Mouse (Mus musculus) c-Kit-negative CD71-positive TER-119-positive erythroid progenitor cells, embryonic 14.5 days (primary cell): ENCODE results near the gene Prkar1b.

Experiments
- DNase-seq: peaks from one replicate; pipeline ENCODE4 v3.0.0-alpha.2; 2013; ENCODE audit warnings: low read depth, low spot score

Gene Prkar1b

GRCm38 (mm10) chr5:139007141-139007775 lies 142.5 kb downstream of the Prkar1b start:
- no peak for DNase-seq

GRCm38 (mm10) chr5:139004588-139004987 lies 145.2 kb downstream of the Prkar1b start:
- no peak for DNase-seq

GRCm38 (mm10) chr5:138999716-139000115 lies 150.1 kb downstream of the Prkar1b start:
- DNase-seq: no peak

- no peak for DNase-seq
Observed at GRCm38 (mm10) chr5:138997936-138998580, 151.7 kb downstream of the Prkar1b start.

- no peak for DNase-seq
Observed at GRCm38 (mm10) chr5:138997171-138997788, 152.5 kb downstream of the Prkar1b start, which contains the start of gene Pdgfa. TSS of gene Pdgfa (minus strand) at chr5:138997370.

- no peak for DNase-seq
Observed at GRCm38 (mm10) chr5:138996322-138997073, 153.3 kb downstream of the Prkar1b start.

- no peak for DNase-seq
Observed at GRCm38 (mm10) chr5:138995721-138996311, 154.0 kb downstream of the Prkar1b start.

- no peak for DNase-seq
Observed at GRCm38 (mm10) chr5:138994786-138995720, 154.7 kb downstream of the Prkar1b start.

GRCm38 (mm10) chr5:138994108-138994785 lies 155.6 kb downstream of the Prkar1b start:
- DNase-seq: no peak

GRCm38 (mm10) chr5:138993371-138994107 lies 156.3 kb downstream of the Prkar1b start:
- no peak for DNase-seq

- DNase-seq: no peak
Observed at GRCm38 (mm10) chr5:138992611-138993370, 157.0 kb downstream of the Prkar1b start.

- DNase-seq: no peak
Observed at GRCm38 (mm10) chr5:138991734-138992133, 158.1 kb downstream of the Prkar1b start.

- DNase-seq: no peak
Observed at GRCm38 (mm10) chr5:138990659-138991380, 159.0 kb downstream of the Prkar1b start.

- DNase-seq: no peak
Observed at GRCm38 (mm10) chr5:138989567-138989966, 160.2 kb downstream of the Prkar1b start.

- DNase-seq: no peak
Observed at GRCm38 (mm10) chr5:138988764-138989163, 161.0 kb downstream of the Prkar1b start.

GRCm38 (mm10) chr5:138987994-138988393 lies 161.8 kb downstream of the Prkar1b start:
- no peak for DNase-seq

- no peak for DNase-seq
Observed at GRCm38 (mm10) chr5:138981921-138982320, 167.9 kb downstream of the Prkar1b start.

- DNase-seq: no peak
Observed at GRCm38 (mm10) chr5:138980608-138981007, 169.2 kb downstream of the Prkar1b start.
